Mouse (Mus musculus): ENCODE results near the gene Dus2. TPM values are rescaled to one million over a fixed set of nuclear protein-coding genes. Genes with fewer than 3 reads are reported as not detected.
"Not testable (repeated sequence)": the region's sequence is repeated elsewhere in the genome, so short reads cannot be mapped to it uniquely, and the experiment has no call there.

The Dus2 gene
- polyA plus RNA-seq, 1 experiment = 30.4 TPM

DNA sequence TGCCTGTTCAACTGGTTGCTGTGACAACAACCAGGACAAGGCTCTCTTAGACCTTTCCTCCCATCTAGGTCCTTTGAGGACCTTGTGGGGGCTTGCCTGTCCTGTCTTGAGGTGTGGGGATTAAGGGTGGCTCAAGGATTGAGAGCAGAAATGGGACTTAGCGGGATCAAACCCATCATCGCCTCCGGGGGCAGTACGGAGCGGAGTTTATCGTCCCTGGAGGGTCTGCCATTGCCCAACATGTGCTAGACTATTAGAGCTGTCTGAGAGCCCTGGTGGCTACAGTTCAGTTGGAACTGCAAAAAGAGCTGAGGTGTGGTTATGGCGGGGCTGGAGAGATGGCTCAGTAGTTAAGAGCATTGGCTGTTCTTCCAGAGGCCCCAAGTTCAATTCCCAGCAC is 15.8 kb upstream of the Dus2 start:
- no peaks in the 10 kb centered on the region for H3K36me3 ChIP-seq (ENCODE audit: control insufficient read depth, insufficient read depth)
- TF ChIP-seq CEBPB (IDR thresholded peaks at IDR 0.05; ENCODE audit: insufficient read depth, poor library complexity, severe bottlenecking) (no peak), TCF12 (IDR thresholded peaks at IDR 0.05; ENCODE audit: insufficient read depth, poor library complexity, severe bottlenecking) (no peak), POLR2AphosphoS2 (IDR thresholded peaks at IDR 0.05; ENCODE audit: insufficient read length, low read depth) (no peak), USF1 (IDR thresholded peaks at IDR 0.05; ENCODE audit: low read depth) (no peak), MYOG (IDR thresholded peaks at IDR 0.05; ENCODE audit: control insufficient read depth in 1 of 3, insufficient read depth in 1 of 3, insufficient read length in 2 of 3, low read depth in 2 of 3) (no peak), TCF3 (IDR thresholded peaks at IDR 0.05; ENCODE audit: insufficient read length, low read depth) (no peak), REST (IDR thresholded peaks at IDR 0.05; ENCODE audit: insufficient read depth, insufficient read length) (no peak), POLR2A (IDR thresholded peaks at IDR 0.05; ENCODE audit: insufficient read length, low read depth) (no peak), SRF (IDR thresholded peaks at IDR 0.05; ENCODE audit: control insufficient read depth, insufficient read length, low read depth) (no peak), E2F4 (IDR thresholded peaks at IDR 0.05; ENCODE audit: insufficient read depth) (no peak), MAX (IDR thresholded peaks at IDR 0.05; ENCODE audit: low read depth) (no peak)
- no peak overlapping the region for H3ac ChIP-seq (ENCODE audit: control insufficient read depth, insufficient read length)
- no peak overlapping the region for H3K4me2 ChIP-seq (ENCODE audit: low read depth)
- peaks cover 6% of the 10 kb centered on the region for H3K27me3 ChIP-seq (ENCODE audit: control insufficient read depth, insufficient read depth, insufficient read length)
- no peaks in the 10 kb centered on the region for H3K79me2 ChIP-seq (ENCODE audit: control insufficient read depth, insufficient read depth)
- no peak overlapping the region for H3K4me3 ChIP-seq

DNA sequence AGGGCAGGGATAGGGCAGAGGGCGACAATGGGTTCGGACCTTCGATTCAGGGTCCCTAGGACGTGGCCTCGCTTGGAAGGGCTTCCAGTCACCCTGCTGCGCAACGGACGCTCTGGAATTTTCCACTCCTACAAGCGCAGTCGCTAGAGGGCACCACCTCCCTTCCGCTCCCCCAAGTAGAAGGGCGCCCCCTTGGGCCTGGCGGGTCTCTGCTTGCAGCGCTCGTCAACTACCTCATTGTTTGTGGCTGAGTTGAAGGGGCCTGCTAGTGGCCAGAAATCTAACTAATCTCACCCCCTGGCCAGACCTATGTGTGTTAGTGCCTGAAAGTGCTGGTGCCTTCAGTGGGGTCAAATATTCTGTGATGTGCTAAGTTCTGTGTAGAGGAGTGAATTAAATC is 11.8 kb upstream of the Dus2 start, which contains the start of gene Dpep3:
Gene Dpep3 (minus strand): TSS at position 105 of the 400 bp plus-strand sequence.
- Histone ChIP-seq H3K27me3 (ENCODE audit: control insufficient read depth, insufficient read depth, insufficient read length) (peaks cover 11% of the 10 kb centered on the region), H3ac (ENCODE audit: control insufficient read depth, insufficient read length) (no peak within 1 kb of the TSS), H3K36me3 (ENCODE audit: control insufficient read depth, insufficient read depth) (no peaks in the 10 kb centered on the region), H3K79me2 (ENCODE audit: control insufficient read depth, insufficient read depth) (no peaks in the 10 kb centered on the region), H3K4me2 (ENCODE audit: low read depth) (no peak within 1 kb of the TSS), H3K4me3 (no peak within 1 kb of the TSS)
- TF ChIP-seq REST (IDR thresholded peaks at IDR 0.05; ENCODE audit: insufficient read depth, insufficient read length) (no peak), POLR2A (IDR thresholded peaks at IDR 0.05; ENCODE audit: insufficient read length, low read depth) (no peak), MAX (IDR thresholded peaks at IDR 0.05; ENCODE audit: low read depth) (no peak), SRF (IDR thresholded peaks at IDR 0.05; ENCODE audit: control insufficient read depth, insufficient read length, low read depth) (no peak), USF1 (IDR thresholded peaks at IDR 0.05; ENCODE audit: low read depth) (no peak), CEBPB (IDR thresholded peaks at IDR 0.05; ENCODE audit: insufficient read depth, poor library complexity, severe bottlenecking) (no peak), E2F4 (IDR thresholded peaks at IDR 0.05; ENCODE audit: insufficient read depth) (no peak), TCF3 (IDR thresholded peaks at IDR 0.05; ENCODE audit: insufficient read length, low read depth) (no peak), MYOD1 (IDR thresholded peaks at IDR 0.05; ENCODE audit: control insufficient read depth in 1 of 3, insufficient read length in 2 of 3, low read depth in 2 of 3) (no peak), TCF12 (IDR thresholded peaks at IDR 0.05; ENCODE audit: insufficient read depth, poor library complexity, severe bottlenecking) (no peak), POLR2AphosphoS2 (IDR thresholded peaks at IDR 0.05; ENCODE audit: insufficient read length, low read depth) (no peak), MYOG (IDR thresholded peaks at IDR 0.05; ENCODE audit: control insufficient read depth in 1 of 3, insufficient read depth in 1 of 3, insufficient read length in 2 of 3, low read depth in 2 of 3) (no peak)

DNA sequence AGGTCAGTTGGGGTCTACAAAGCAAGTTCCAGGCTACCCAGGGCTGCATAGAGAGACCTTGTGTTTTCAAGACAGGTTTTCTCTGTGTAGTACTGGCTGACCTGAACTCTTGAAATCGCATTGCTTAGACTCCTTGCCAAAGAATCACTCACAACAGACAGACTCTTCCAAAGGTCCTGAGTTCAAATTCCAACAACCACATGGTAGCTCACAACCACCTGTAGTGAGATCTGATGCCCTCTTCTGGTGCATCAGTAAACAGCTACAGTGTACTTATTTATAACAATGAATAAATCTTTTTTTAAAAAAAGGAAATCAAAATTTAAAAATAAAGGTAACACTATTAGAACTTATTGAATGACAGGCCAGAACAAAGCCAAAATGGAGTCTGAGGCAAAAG is 10.0 kb upstream of the Dus2 start:
- no peaks in the 10 kb centered on the region for H3K79me2 ChIP-seq (ENCODE audit: control insufficient read depth, insufficient read depth)
- TF ChIP-seq MYOD1 (IDR thresholded peaks at IDR 0.05; ENCODE audit: control insufficient read depth in 1 of 3, insufficient read length in 2 of 3, low read depth in 2 of 3) (no peak), MAX (IDR thresholded peaks at IDR 0.05; ENCODE audit: low read depth) (no peak), E2F4 (IDR thresholded peaks at IDR 0.05; ENCODE audit: insufficient read depth) (no peak), POLR2AphosphoS2 (IDR thresholded peaks at IDR 0.05; ENCODE audit: insufficient read length, low read depth) (no peak), MYOG (IDR thresholded peaks at IDR 0.05; ENCODE audit: control insufficient read depth in 1 of 3, insufficient read depth in 1 of 3, insufficient read length in 2 of 3, low read depth in 2 of 3) (no peak), CEBPB (IDR thresholded peaks at IDR 0.05; ENCODE audit: insufficient read depth, poor library complexity, severe bottlenecking) (no peak), REST (IDR thresholded peaks at IDR 0.05; ENCODE audit: insufficient read depth, insufficient read length) (no peak), TCF12 (IDR thresholded peaks at IDR 0.05; ENCODE audit: insufficient read depth, poor library complexity, severe bottlenecking) (no peak), POLR2A (IDR thresholded peaks at IDR 0.05; ENCODE audit: insufficient read length, low read depth) (no peak), USF1 (IDR thresholded peaks at IDR 0.05; ENCODE audit: low read depth) (no peak), TCF3 (IDR thresholded peaks at IDR 0.05; ENCODE audit: insufficient read length, low read depth) (no peak), SRF (IDR thresholded peaks at IDR 0.05; ENCODE audit: control insufficient read depth, insufficient read length, low read depth) (no peak)
- no peak overlapping the region for H3K4me3 ChIP-seq
- H3K27me3 ChIP-seq (ENCODE audit: control insufficient read depth, insufficient read depth, insufficient read length) = peaks cover 18% of the 10 kb centered on the region
- no peak overlapping the region for H3ac ChIP-seq (ENCODE audit: control insufficient read depth, insufficient read length)
- H3K36me3 ChIP-seq (ENCODE audit: control insufficient read depth, insufficient read depth) = no peaks in the 10 kb centered on the region
- no peak overlapping the region for H3K4me2 ChIP-seq (ENCODE audit: low read depth)

DNA sequence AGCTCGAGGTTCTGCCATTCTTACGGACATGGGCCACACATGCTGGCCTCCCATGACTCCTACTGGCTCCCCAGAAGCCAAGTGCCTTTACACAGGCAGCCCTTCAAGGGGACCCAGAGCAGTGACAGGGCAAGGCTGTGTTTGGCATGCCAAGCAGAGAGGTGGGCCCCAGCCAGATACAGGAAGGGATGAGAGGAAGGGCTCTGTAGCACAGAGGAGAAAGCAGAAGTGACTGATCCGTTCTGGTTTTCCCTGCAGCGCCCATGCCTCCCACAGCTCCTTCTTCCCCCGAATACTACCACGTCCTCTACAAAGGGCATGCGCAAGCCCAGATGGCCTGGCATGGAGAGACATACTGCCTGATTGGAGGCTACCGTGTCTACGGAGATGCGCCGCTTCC is 7.7 kb upstream of the Dus2 start:
- not testable (repeated sequence) for H3K36me3 ChIP-seq (ENCODE audit: control insufficient read depth, insufficient read depth); H3K79me2 ChIP-seq (ENCODE audit: control insufficient read depth, insufficient read depth); H3ac ChIP-seq (ENCODE audit: control insufficient read depth, insufficient read length)

DNA sequence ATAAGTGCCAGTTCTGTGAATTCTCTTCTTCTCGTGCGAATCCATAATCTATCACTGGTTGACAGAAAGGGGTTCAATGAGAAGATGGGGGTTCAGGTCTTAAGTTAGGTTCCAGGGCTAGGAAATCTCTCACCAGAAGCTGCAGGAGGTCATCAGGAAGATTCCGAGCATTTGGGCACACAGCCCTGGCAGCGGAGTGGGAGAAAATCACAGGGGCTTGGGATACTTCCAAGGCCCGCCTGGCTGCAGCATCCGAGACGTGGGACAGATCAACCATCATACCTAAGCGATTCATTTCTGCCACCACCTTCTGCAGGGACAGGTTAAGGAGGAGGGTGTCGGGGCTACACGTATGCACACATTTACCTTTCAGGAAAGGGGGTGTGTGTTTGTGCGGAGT is 2.6 kb upstream of the Dus2 start:
- Histone ChIP-seq H3K79me2 (ENCODE audit: control insufficient read depth, insufficient read depth) (no peaks in the 10 kb centered on the region), H3K27me3 (ENCODE audit: control insufficient read depth, insufficient read depth, insufficient read length) (peaks cover 17% of the 10 kb centered on the region), H3K36me3 (ENCODE audit: control insufficient read depth, insufficient read depth) (no peaks in the 10 kb centered on the region), H3K4me3 (no peak overlapping the region), H3ac (ENCODE audit: control insufficient read depth, insufficient read length) (no peak overlapping the region), H3K4me2 (ENCODE audit: low read depth) (no peak overlapping the region)
- no peak for TF ChIP-seq E2F4 (IDR thresholded peaks at IDR 0.05; ENCODE audit: insufficient read depth)

More for the DNA sequence above, 7.7 kb upstream of the Dus2 start:
- peaks cover 13% of the 10 kb centered on the region for H3K27me3 ChIP-seq (ENCODE audit: control insufficient read depth, insufficient read depth, insufficient read length)
- H3K4me2 ChIP-seq (ENCODE audit: low read depth); H3K4me3 ChIP-seq: not testable (repeated sequence)

All from myocyte (in vitro differentiated cells).